Comparison of ENCODE assay signal across 22 mouse cellular contexts in the genomic region with DNA sequence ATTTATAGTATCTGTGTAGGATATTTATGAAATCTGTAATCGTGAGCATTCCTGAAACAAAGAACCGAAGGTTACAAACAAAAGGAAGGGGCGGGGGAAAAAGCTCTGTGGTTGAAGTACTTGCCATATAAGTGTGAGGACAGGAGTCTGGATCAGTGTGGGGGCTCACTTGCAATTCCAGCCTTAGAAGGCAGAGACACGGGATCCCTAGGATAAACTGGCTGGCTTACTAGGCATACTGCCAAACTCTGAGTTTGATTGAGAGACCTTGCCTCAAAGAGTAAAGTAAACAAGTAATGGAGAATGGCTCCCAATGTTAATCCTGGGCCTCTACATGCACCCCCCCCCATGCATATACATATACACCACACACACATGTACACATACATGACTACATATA. TPM values are rescaled to one million over a fixed set of nuclear protein-coding genes. Genes with fewer than 3 reads are reported as not detected.
DNase-seq lines count a peak whose midpoint lies in the region; ATAC-seq and TF ChIP-seq lines count a peak whose summit lies in the region.
"Had no signal": no experiment of that assay in that cellular context is flagged by ENCODE, and none has a peak within 500 bp of the region (broad histone marks: within the 10 kb centered on the region; RNA-seq: fewer than 3 reads in every experiment).

No protein-coding gene starts in this region.

- WGBS in heart, embryonic 12.5 days = 53% methylated on average over 4 of the region's 4 CpGs
- 79% methylated on average over 4 of the region's 4 CpGs for WGBS in hindbrain, postnatal 0 days
- WGBS in hindbrain, embryonic 16.5 days = 80% methylated on average over 4 of the region's 4 CpGs

- H3K9ac ChIP-seq in heart, embryonic 12.5 days = no peak overlapping the region
- no peak overlapping the region for H3K9ac ChIP-seq in hindbrain, postnatal 0 days (replicated peaks; ENCODE audit: low read length)
- no peak overlapping the region for H3K9ac ChIP-seq in hindbrain, embryonic 16.5 days (ENCODE audit: low read depth, low read length)
- H3K9ac ChIP-seq: hindbrain, embryonic 13.5 days; kidney, embryonic 15.5 days; liver, embryonic 14.5 days; midbrain, embryonic 13.5 days had no signal

- no peaks in the 10 kb centered on the region for H3K27me3 ChIP-seq in heart, embryonic 12.5 days (replicated peaks)
- no peaks in the 10 kb centered on the region for H3K27me3 ChIP-seq in hindbrain, postnatal 0 days (ENCODE audit: insufficient read depth, low read length)
- no peaks in the 10 kb centered on the region for H3K27me3 ChIP-seq in hindbrain, embryonic 16.5 days (replicated peaks; ENCODE audit: control insufficient read depth, insufficient read depth, low read length)
- no peaks in the 10 kb centered on the region for H3K27me3 ChIP-seq in megakaryocyte, embryonic 14.5 days (replicated peaks)
- H3K27me3 ChIP-seq: hindbrain, embryonic 13.5 days; kidney, embryonic 15.5 days; midbrain, embryonic 13.5 days had no signal

- H3K4me3 ChIP-seq in heart, embryonic 12.5 days = no peak overlapping the region
- H3K4me3 ChIP-seq in hindbrain, postnatal 0 days (ENCODE audit: low read length) = no peak overlapping the region
- no peak overlapping the region for H3K4me3 ChIP-seq in hindbrain, embryonic 16.5 days (ENCODE audit: low read length)
- H3K4me3 ChIP-seq in megakaryocyte, embryonic 14.5 days (replicated peaks) = peak overlapping the region; percentile 62
- H3K4me3 ChIP-seq: forebrain, embryonic 10.5 days; hindbrain, embryonic 13.5 days; kidney, embryonic 15.5 days; midbrain, embryonic 13.5 days had no signal

- ATAC-seq in heart, embryonic 12.5 days (ENCODE audit: insufficient number of reproducible peaks, low FRiP score) = no peak
- ATAC-seq in hindbrain, postnatal 0 days = no peak
- no peak for ATAC-seq in hindbrain, embryonic 16.5 days
- ATAC-seq in megakaryocyte, adult 5-6 weeks (ENCODE audit: poor library complexity, severe bottlenecking) = no peak
- ATAC-seq in granulocyte monocyte progenitor cell, adult 5-6 weeks (replicated peaks; ENCODE audit: poor library complexity, severe bottlenecking) = no peak
- ATAC-seq: forebrain, embryonic 16.5 days; midbrain, embryonic 13.5 days had no signal

- H3K36me3 ChIP-seq in heart, embryonic 12.5 days = peaks cover 64% of the 10 kb centered on the region
- peaks cover 22% of the 10 kb centered on the region for H3K36me3 ChIP-seq in hindbrain, postnatal 0 days (ENCODE audit: insufficient read depth, low read length)
- peaks cover 18% of the 10 kb centered on the region for H3K36me3 ChIP-seq in hindbrain, embryonic 16.5 days (ENCODE audit: control insufficient read depth, insufficient read depth, low read length)
- peaks cover 13% of the 10 kb centered on the region for H3K36me3 ChIP-seq in megakaryocyte, embryonic 14.5 days (replicated peaks; ENCODE audit: low read length)

- H3K9me3 ChIP-seq in heart, embryonic 12.5 days (replicated peaks) = no peaks in the 10 kb centered on the region; the same call in 1 of the 2 replicates
- no peaks in the 10 kb centered on the region for H3K9me3 ChIP-seq in hindbrain, postnatal 0 days (ENCODE audit: low read length)
- no peaks in the 10 kb centered on the region for H3K9me3 ChIP-seq in hindbrain, embryonic 16.5 days (ENCODE audit: control insufficient read depth, low read length)
- H3K9me3 ChIP-seq in megakaryocyte, embryonic 14.5 days = no peaks in the 10 kb centered on the region
- H3K9me3 ChIP-seq: forebrain, embryonic 10.5 days; hindbrain, embryonic 13.5 days; kidney, embryonic 15.5 days; midbrain, embryonic 13.5 days had no signal

- DNase-seq in heart, adult 11 months = no peak
- peak; percentile 19 for DNase-seq in hindbrain, postnatal 0 days (ENCODE audit: low spot score)
- DNase-seq: cerebellum, adult 11 months; cerebellum, adult 9-11 months; gastrocnemius, postnatal 10 days; heart, postnatal 14 days; kidney, adult 11 months; kidney, postnatal 36 days; layer of hippocampus, postnatal 36 days; lung, postnatal 10 days; thymus, postnatal 25 days had no signal

- no peak for TF ChIP-seq CTCF in hindbrain, postnatal 0 days (IDR thresholded peaks at IDR 0.05; ENCODE audit: low read depth)

- H3K4me1 ChIP-seq in heart, embryonic 12.5 days (replicated peaks) = peaks cover 16% of the 10 kb centered on the region
- no peaks in the 10 kb centered on the region for H3K4me1 ChIP-seq in hindbrain, postnatal 0 days (ENCODE audit: insufficient read depth, low read length)
- no peaks in the 10 kb centered on the region for H3K4me1 ChIP-seq in hindbrain, embryonic 16.5 days (ENCODE audit: control insufficient read depth, insufficient read depth, low read depth, low read length)
- H3K4me1 ChIP-seq in megakaryocyte, embryonic 14.5 days = peaks cover 77% of the 10 kb centered on the region
- H3K4me1 ChIP-seq: forebrain, embryonic 10.5 days; hindbrain, embryonic 13.5 days; midbrain, embryonic 13.5 days had no signal

- peak overlapping the region; percentile 37; the same call in 1 of the 2 replicates for H3K27ac ChIP-seq in heart, embryonic 12.5 days (ENCODE audit: poor library complexity, severe bottlenecking)
- no peak overlapping the region for H3K27ac ChIP-seq in hindbrain, postnatal 0 days
- H3K27ac ChIP-seq in hindbrain, embryonic 16.5 days (ENCODE audit: low read depth, low read length) = no peak overlapping the region
- H3K27ac ChIP-seq: forebrain, embryonic 10.5 days; hindbrain, embryonic 13.5 days; kidney, embryonic 15.5 days; liver, embryonic 14.5 days; midbrain, embryonic 13.5 days had no signal

- H3K4me2 ChIP-seq in heart, embryonic 12.5 days = no peak overlapping the region
- no peak overlapping the region for H3K4me2 ChIP-seq in hindbrain, postnatal 0 days (ENCODE audit: low read depth, low read length)
- H3K4me2 ChIP-seq in hindbrain, embryonic 16.5 days (ENCODE audit: low read length) = no peak overlapping the region
- H3K4me2 ChIP-seq: hindbrain, embryonic 13.5 days; kidney, embryonic 15.5 days; midbrain, embryonic 13.5 days had no signal

RNA-seq across cellular contexts. Expression of a gene that starts 36.3 kb away (rescaled TPM):
- 260 and 270 TPM in 2 replicates for polyA plus RNA-seq in heart, embryonic 12.5 days (2016; fragmentation: Nextera tagmentation; extraction: Ambion mirVana)
- 78.4 and 89.7 TPM in 2 replicates for total RNA-seq in hindbrain, postnatal 0 days (2014; rRNA removed)
- polyA plus RNA-seq in hindbrain, postnatal 0 days (2015; fragmentation: Nextera tagmentation; extraction: Ambion mirVana) = 284 and 287 TPM in 2 replicates
- polyA plus RNA-seq in hindbrain, embryonic 16.5 days (2015; fragmentation: Nextera tagmentation; extraction: Ambion mirVana) = 247 and 275 TPM in 2 replicates
- polyA plus RNA-seq in megakaryocyte, embryonic 14.5 days (2012; ENCODE audit: insufficient read depth, low replicate concordance) = 10.6 and 27.8 TPM in 2 replicates
- 109 and 136 TPM in 2 replicates for total RNA-seq in megakaryocyte, adult 5-6 weeks (2015)
- total RNA-seq in megakaryocyte, adult 5-6 weeks (2017) = 44.2 and 56.7 TPM in 2 replicates
- total RNA-seq in granulocyte monocyte progenitor cell, adult 5-6 weeks (2014; fragmentation: Nextera tagmentation) = 71.9 and 104 TPM in 2 replicates
- total RNA-seq in granulocyte monocyte progenitor cell, adult 5-6 weeks (2017) = 67.8 and 78.2 TPM in 2 replicates
